Mouse (Mus musculus) B cell, adult (primary cell): ENCODE data around the gene Pgam5. TPM values are rescaled to one million over a fixed set of nuclear protein-coding genes. Genes with fewer than 3 reads are reported as not detected.

ENCODE experiments used
- total RNA-seq: library from RNA; stranded (reverse); gene quantifications from 4 replicates; pipeline ENCODE4 v1.2.4, GENCODE M21; 2023; ENCODE audit not compliant: inconsistent age

The Pgam5 gene
- total RNA-seq: 32.8 to 39.9 TPM (median 37.1 TPM) in 4 replicates

GRCm38 (mm10) chr5:110269141-110270101 is at the start of gene Pgam5:
Pgam5 (minus strand) TSS chr5:110269913.

GRCm38 (mm10) chr5:110285770-110286445 is 16.2 kb upstream of the Pgam5 start, which contains the start of the genes Pxmp2 and Pole:
Pxmp2 (minus strand) TSS chr5:110286186.
Pole (plus strand) TSS chr5:110286306.

GRCm38 (mm10) chr5:110230780-110231461 is 38.8 kb downstream of the Pgam5 start, which contains the start of gene Ankle2:
Ankle2 (plus strand) TSS chr5:110231004.

Other genes with a start within 250 kb of the Pgam5 start
- gene Gm17655, start 197.4 kb downstream of the Pgam5 start, total RNA-seq: 4.7 to 18.3 TPM (median 11.5 TPM) in 4 replicates
- gene Gm35315, start 175.5 kb downstream of the Pgam5 start, total RNA-seq: 0.38 to 1.3 TPM (median 0.81 TPM) in 4 replicates
- gene Plcxd1, start 169.9 kb downstream of the Pgam5 start, total RNA-seq: 2.0 to 4.2 TPM (median 3.2 TPM) in 4 replicates
- 122 to 151 TPM (median 127 TPM) in 4 replicates for gene Gtpbp6, start 161.7 kb downstream of the Pgam5 start, total RNA-seq
- 7.6 to 11.5 TPM (median 8.3 TPM) in 4 replicates for gene Zfp605, start 159.8 kb downstream of the Pgam5 start, total RNA-seq
- 85.7 to 101 TPM (median 90.3 TPM) in 4 replicates for gene Chfr, start 134.1 kb downstream of the Pgam5 start, total RNA-seq
- gene Golga3, start 93.2 kb downstream of the Pgam5 start, total RNA-seq: 36.8 to 40.7 TPM (median 38.5 TPM) in 4 replicates
- 77.8 to 93.6 TPM (median 85.4 TPM) in 4 replicates for gene Ankle2, start 38.9 kb downstream of the Pgam5 start, total RNA-seq
- gene Pxmp2, start 16.3 kb upstream of the Pgam5 start, total RNA-seq: 0.69 to 2.7 TPM (median 1.2 TPM) in 4 replicates
- 6.8 to 12.2 TPM (median 8.9 TPM) in 4 replicates for gene Pole, start 16.4 kb upstream of the Pgam5 start, total RNA-seq
- 0.32 TPM in 1 of 4 replicates, not detected in the others for gene P2rx2, start 73.3 kb upstream of the Pgam5 start, total RNA-seq
- not detected in 4 replicates for gene Lrcol1, start 74.8 kb upstream of the Pgam5 start, total RNA-seq
- 114 to 135 TPM (median 128 TPM) in 4 replicates for gene Fbrsl1, start 178.6 kb upstream of the Pgam5 start, total RNA-seq